Mouse (Mus musculus) large intestine, adult 2 months (tissue): ENCODE data around the gene Marveld2. TPM values are rescaled to one million over a fixed set of nuclear protein-coding genes. Genes with fewer than 3 reads are reported as not detected.

ENCODE experiments used
- DNase-seq: peaks from one replicate; pipeline ENCODE4 v3.0.0-alpha.2; 2012; ENCODE audit warnings: low read depth, low spot score
- WGBS: fragments of 180-500 bp; shearing (Covaris S2); methylation state at CpG from one replicate; pipeline ENCODE4 v1.1.7; 2018; 5-methylcytosine and 5-hydroxymethylcytosine counted together
- polyA plus RNA-seq: library from polyadenylated mRNA; depleted of rRNA; stranded (reverse); fragments of >200 nt; gene quantifications from 2 replicates; pipeline ENCODE4 v1.2.3, GENCODE M21; 2012; rRNA removed

Marveld2 gene
- 22.9 and 25.8 TPM in 2 replicates for polyA plus RNA-seq

- no peak for DNase-seq
- 8% methylated on average over 77 of the region's 77 CpGs for WGBS
These were observed at the start of gene Marveld2 for GRCm38 (mm10) chr13:100616181-100617087. Gene Marveld2, minus strand, starts transcription at chr13:100616971.

DNA sequence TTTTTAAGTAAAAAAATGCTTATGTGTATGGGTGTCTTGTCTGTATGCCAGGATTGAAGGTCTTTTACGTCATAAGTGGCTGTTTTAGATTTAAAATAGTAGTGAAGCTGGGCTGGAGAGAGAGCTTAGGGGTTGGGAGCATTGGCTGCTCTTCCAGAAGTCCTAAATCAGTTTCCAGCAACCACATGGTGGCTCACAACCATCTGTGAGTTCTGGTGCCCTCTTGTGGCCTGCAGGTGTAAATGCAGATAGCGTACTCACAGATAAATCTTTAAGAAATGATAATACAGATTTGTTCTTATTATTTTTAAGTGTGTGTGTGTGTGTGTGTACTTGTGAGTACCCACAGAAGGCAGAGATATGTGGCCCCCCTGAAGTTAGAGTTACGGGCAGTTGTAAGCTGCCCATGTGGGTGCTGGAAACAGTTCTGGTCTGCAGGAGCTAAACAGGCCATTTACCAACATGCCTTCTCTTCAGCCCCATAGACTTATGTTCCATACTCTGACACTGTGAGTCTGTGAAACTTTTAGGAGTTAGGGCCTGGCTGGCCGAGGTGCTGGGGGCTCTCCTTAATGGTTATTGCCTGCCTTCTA lies 43.2 kb upstream of the Marveld2 start:
- DNase-seq = peak; percentile 36
- 29% methylated on average over 4 of the region's 4 CpGs for WGBS

DNA sequence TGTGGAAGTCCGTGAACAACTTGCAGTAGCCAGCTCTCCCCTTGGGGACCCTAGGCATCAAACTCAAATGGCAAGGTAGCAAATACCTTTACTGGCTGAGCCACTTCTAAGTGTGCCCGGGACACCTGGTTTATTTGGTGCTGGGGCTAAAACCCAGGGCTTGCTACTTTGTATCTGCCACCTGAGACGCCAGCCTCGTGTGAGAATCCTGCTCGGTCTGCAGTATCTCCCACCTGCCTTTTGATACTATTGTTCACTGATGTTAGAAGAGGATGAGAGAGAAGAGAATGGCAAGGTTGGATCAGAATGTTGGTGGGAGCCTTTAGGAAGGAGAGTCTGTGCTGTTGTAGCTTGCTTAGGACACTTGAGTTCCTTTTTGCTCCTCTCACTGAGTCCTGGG lies 41.3 kb upstream of the Marveld2 start:
- no peak for DNase-seq
- 87% methylated on average over 5 of the region's 5 CpGs for WGBS

DNA sequence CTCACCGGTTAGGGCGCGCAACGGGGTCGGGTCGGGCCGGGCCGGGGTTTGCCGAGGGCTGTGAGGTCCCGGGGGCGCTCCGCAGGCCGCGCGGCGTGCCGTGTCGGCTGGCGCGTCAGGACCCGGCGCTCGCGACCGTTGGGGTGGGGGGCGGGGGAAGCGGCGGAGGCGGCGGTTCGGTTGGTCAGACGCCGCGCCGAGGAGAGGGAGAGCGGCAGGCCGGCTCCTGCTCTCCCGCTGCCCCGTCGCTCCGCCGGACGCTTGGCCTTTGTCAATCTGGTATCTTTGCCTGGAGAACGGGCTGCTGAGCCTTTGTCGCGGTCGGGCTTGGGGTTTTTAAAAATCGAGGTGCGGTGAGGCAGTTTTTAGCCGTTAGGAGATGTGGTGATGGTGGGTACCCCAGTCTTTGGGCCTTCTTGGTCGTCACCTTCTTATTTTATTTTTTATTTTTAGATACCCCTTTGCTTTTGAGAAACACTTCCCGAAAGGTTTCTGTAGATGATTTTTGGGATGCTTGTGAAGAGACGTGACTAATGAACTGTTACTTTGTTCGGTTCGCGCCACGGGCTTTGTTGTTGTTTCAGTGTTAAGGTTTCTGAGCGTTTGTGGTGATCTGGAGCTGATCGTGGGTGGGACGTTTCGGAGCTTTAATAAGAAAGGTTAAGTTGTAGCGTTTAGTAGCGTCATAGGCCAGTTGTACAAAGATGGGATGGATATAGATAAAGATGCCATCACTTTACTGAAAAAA lies 34.8 kb upstream of the Marveld2 start, which contains the start of gene Taf9:
TSS of gene Taf9 (plus strand) at position 141 of the 748 bp plus-strand sequence.
- under 1% methylated on average over 63 of the region's 63 CpGs for WGBS
- DNase-seq = no peak

GRCm38 (mm10) chr13:100650550-100651438 lies 34.0 kb upstream of the Marveld2 start, which contains the start of the genes Ak6 and Rad17:
Gene Ak6, plus strand, starts transcription at chr13:100650979.
Gene Rad17, minus strand, starts transcription at chr13:100651051.
- DNase-seq = peak; percentile 44
- WGBS = under 1% methylated on average over 73 of the region's 73 CpGs

- 94% methylated on average over 8 of the region's 8 CpGs for WGBS
- DNase-seq = no peak
These were observed 31.5 kb upstream of the Marveld2 start for GRCm38 (mm10) chr13:100648223-100648622.

- DNase-seq = no peak
- 80% methylated on average over 4 of the region's 4 CpGs for WGBS
These were observed 25.9 kb upstream of the Marveld2 start for GRCm38 (mm10) chr13:100642471-100643209.

DNA sequence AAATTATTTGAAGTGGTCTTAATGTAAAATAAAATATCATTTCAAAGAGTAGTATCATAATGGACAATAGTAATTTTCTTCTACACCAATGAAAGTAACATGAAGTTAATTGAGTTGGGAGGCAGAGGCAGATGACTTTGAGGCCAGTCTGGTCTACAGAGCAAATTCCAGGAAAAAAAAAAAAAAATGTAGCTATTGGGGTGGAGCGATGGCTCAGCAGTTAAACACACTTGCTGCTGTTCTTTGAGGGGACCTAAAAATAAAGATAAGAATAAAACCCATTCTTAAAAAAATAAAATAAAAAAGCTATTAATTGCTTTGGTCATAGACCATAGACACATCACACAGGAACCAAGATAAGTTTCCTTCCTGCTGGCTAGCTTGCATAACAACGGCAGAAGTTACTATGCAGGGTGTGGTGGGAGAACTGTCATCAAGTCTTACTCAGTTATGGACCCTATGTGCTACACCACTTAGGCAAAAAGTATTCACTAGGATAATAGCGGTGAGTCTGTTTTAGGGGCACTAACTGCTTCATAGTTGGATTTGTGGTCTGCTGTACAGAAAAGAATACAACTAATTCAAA lies 17.4 kb upstream of the Marveld2 start:
- 87% methylated on average over 3 of the region's 3 CpGs for WGBS
- no peak for DNase-seq

DNA sequence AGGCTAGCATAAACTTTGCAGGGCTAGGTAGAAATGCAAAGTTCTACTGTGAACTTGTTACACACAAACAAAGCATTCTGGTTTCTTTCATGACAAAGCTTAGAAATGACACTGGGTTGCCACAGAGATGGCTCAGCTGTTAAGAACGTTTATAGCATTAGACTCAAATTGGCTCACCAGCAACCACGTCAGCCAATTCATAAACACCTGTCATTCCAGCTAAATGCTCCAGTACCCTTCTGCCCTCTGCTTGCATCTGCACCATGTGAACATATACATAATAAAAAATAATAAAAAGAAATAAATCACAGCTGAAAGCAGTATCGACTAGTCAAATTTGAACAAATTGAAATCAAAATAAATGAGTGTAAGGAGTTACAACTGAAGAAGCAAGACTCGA lies 5.5 kb upstream of the Marveld2 start:
- DNase-seq = no peak
- 71% methylated on average over 4 of the region's 4 CpGs for WGBS

- WGBS = 89% methylated on average over 13 of the region's 13 CpGs
- DNase-seq = no peak
These were observed 812 bp upstream of the Marveld2 start for GRCm38 (mm10) chr13:100617583-100617982.

GRCm38 (mm10) chr13:100612903-100613302 lies 3.9 kb downstream of the Marveld2 start:
- no peak for DNase-seq

GRCm38 (mm10) chr13:100612251-100612650 lies 4.5 kb downstream of the Marveld2 start:
- 95% methylated on average over 10 of the region's 10 CpGs for WGBS
- no peak for DNase-seq

More at GRCm38 (mm10) chr13:100612903-100613302, 3.9 kb downstream of the Marveld2 start:
- WGBS = 60% methylated on average over 2 of the region's 2 CpGs

DNA sequence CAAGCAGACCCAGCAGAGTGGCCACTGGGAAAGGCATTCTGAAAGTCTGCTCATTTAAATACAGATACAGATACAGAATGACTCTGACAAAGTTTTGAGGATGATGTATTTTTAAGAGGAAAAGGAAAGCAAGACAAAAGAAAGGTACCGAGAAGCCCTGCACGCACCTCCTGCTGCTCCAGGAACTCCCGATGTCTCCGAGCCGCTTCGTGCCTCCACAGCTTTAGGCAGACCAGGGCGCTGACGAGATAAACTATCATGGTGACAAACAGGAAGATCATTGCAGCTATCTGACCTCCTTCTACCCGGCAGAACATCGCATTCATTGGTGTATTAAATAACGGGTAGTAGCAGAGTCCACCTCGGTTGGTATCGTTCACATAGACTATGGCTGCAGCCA lies 5.5 kb downstream of the Marveld2 start:
- 91% methylated on average over 13 of the region's 13 CpGs for WGBS
- DNase-seq = no peak

- DNase-seq = no peak
- 93% methylated on average over 8 of the region's 8 CpGs for WGBS
These were observed 9.0 kb downstream of the Marveld2 start for GRCm38 (mm10) chr13:100607756-100608155.

DNA sequence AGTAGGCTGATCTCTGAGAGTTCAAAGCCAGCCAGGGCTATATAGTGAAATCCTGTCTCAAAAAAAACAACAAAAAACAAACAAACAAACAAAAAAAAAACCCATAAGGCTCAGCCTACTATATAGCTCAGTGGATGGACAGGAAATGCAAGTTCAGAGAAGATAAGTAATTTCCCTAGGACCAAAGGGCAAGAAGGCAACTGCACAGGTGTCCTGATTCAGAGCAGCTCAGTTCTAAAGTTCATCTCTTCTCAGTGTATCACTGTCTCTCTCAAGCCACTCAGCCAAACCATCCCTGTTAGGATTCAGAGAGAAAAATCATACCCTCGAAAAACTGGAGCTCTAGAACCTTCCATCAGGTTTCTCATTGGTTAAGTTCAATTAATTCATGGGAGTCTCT lies 10.9 kb downstream of the Marveld2 start:
- WGBS = 21% methylated on average over 1 of the region's 1 CpGs
- no peak for DNase-seq

- no peak for DNase-seq
- WGBS = 90% methylated on average over 11 of the region's 11 CpGs
These were observed 13.1 kb downstream of the Marveld2 start for GRCm38 (mm10) chr13:100603738-100604095.

- WGBS = 88% methylated on average over 10 of the region's 10 CpGs
- no peak for DNase-seq
These were observed 13.6 kb downstream of the Marveld2 start for GRCm38 (mm10) chr13:100603031-100603737.
